Mouse (Mus musculus) ES-Bruce4 (cell line): ENCODE measurements around the gene Copz1. TPM values are rescaled to one million over a fixed set of nuclear protein-coding genes. Genes with fewer than 3 reads are reported as not detected.

Experiments used
- H3K27ac ChIP-seq: 2 replicates; pipeline ENCODE4 v1.5.1; 2012; ENCODE audit warnings: low read length, inconsistent platforms; ENCODE audit not compliant: insufficient read depth
- H3K27me3 ChIP-seq: 2 replicates; pipeline ENCODE4 v1.6.1; 2012; ENCODE audit warnings: mild to moderate bottlenecking, low read length, inconsistent platforms; ENCODE audit not compliant: control insufficient read depth, poor library complexity, insufficient read depth, severe bottlenecking
- H3K36me3 ChIP-seq: 2 replicates; pipeline ENCODE4 v1.6.1; 2012; ENCODE audit warnings: inconsistent platforms, mild to moderate bottlenecking, low read length, moderate library complexity; ENCODE audit not compliant: control insufficient read depth, poor library complexity, insufficient read depth, severe bottlenecking
- H3K4me1 ChIP-seq: one replicate; pipeline ENCODE4 v1.8.1; 2011; ENCODE audit warnings: low read length; ENCODE audit not compliant: control insufficient read depth, insufficient read depth
- H3K4me3 ChIP-seq: 2 replicates; pipeline ENCODE4 v1.5.1; 2011; ENCODE audit warnings: low read depth, mild to moderate bottlenecking, low read length
- H3K9ac ChIP-seq: 2 replicates; pipeline ENCODE4 v1.6.1; 2012; ENCODE audit warnings: low read depth, mild to moderate bottlenecking, inconsistent platforms; ENCODE audit not compliant: poor library complexity, severe bottlenecking
- H3K9me3 ChIP-seq: replicated peaks from 2 replicates; pipeline ENCODE4 v1.6.1; 2012; ENCODE audit warnings: mild to moderate bottlenecking, low read length, inconsistent platforms; ENCODE audit not compliant: control insufficient read depth, poor library complexity, insufficient read depth, severe bottlenecking
- CTCF ChIP-seq: IDR thresholded peaks from one replicate; pipeline ENCODE4 v1.8.1; 2011; ENCODE audit warnings: low read depth, low read length
- EP300 ChIP-seq: IDR thresholded peaks from 2 replicates; pipeline ENCODE4 v1.6.1; 2011; ENCODE audit warnings: low read depth, low read length; ENCODE audit not compliant: insufficient read depth
- POLR2A ChIP-seq: IDR thresholded peaks from one replicate; pipeline ENCODE4 v1.8.1; 2011; ENCODE audit warnings: low read length; ENCODE audit not compliant: insufficient read depth
- polyA plus RNA-seq: library from polyadenylated mRNA; stranded (reverse); fragments of >200 nt; gene quantifications from 2 replicates; pipeline ENCODE4 v1.2.4, GENCODE M21; 2011; ENCODE audit warnings: low read depth; ENCODE audit not compliant: missing spikeins, insufficient read depth, insufficient read length

Copz1 gene
- polyA plus RNA-seq, 1 experiment, result 140 TPM

DNA sequence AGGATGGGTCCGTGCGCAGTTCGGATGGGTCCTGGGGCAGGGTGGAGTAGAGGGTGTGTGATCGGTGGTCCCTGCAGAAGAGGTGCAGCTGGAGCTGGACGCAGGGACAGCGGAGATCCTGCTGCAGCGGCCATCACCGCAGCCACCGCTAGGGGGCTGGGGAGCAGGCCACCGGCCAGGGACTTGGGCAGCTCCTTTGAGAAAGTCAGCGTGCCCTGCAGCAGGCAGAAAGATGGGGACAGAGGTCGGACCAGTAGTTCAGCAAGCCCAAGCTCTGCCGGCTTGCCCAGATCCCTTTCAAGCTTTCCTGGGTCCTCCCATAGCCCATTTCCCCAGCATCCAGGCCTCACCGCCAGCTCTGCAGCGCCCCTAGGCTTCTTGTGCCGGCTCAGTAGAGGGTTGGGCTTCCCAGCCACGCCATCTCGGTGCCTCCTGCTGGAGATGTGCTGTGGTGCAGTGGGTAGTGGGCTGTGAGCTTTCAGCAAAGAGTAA is 42.5 kb downstream of the Copz1 start:
- H3K36me3 ChIP-seq, result peaks cover 15% of the 10 kb centered on the region
- 0 out of 2 replicates have a peak, but pooled peaks have one; percentile 16 for TF ChIP-seq EP300
- peak; percentile 63 for TF ChIP-seq CTCF
- no peak for TF ChIP-seq POLR2A
- peaks cover 2% of the 10 kb centered on the region for H3K4me1 ChIP-seq
- no peak overlapping the region for H3K4me3 ChIP-seq
- H3K27ac ChIP-seq, result no peak overlapping the region
- H3K27me3 ChIP-seq, result no peaks in the 10 kb centered on the region
- peak overlapping the region; percentile 50; the same call in 1 of the 2 replicates for H3K9ac ChIP-seq
- H3K9me3 ChIP-seq, result no peaks in the 10 kb centered on the region

DNA sequence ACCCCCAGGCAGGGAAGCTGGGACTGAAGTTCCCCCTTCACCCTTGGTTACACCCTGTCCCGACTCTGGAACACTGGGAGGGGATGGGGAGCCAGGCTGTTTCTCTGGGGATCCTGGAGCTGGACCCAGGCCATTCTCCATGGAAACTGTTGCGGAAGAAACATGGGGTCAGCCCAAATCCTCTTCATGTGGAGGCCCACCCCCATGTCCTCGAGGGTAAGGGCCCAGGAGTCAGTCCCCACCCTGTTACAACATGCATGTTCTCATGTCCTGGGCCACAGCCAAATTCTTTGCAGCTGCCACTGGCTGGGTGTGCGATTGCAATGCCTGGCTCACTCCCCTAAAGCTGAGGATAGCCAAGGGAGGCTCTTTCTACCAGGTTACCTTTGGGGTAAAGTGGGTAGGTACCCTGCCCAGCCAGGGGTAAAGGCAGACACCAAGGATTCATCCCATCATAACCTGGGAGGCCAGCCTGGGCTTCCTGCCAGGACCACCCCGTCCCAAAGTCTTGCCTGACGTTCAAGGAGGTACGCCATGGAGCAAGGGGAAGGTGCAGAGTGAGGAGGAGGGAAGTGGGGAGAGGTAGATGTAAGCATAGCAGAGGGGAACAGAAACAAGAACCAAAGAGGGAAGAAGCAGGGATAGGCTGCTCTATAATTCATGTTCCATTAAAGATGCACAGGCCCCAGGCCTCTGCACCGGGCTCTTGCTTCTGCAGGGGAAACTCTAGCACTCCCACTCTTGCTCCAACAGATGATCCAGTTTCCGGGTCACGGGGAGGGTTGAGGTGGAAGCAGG is 43.7 kb downstream of the Copz1 start:
- Histone ChIP-seq H3K36me3 (peaks cover 15% of the 10 kb centered on the region), H3K4me1 (peaks cover 2% of the 10 kb centered on the region), H3K27ac (no peak overlapping the region), H3K27me3 (no peaks in the 10 kb centered on the region), H3K9me3 (no peaks in the 10 kb centered on the region), H3K4me3 (no peak overlapping the region), H3K9ac (no peak overlapping the region)
- no peak for TF ChIP-seq CTCF
- no peak for TF ChIP-seq POLR2A
- TF ChIP-seq EP300, result no peak

DNA sequence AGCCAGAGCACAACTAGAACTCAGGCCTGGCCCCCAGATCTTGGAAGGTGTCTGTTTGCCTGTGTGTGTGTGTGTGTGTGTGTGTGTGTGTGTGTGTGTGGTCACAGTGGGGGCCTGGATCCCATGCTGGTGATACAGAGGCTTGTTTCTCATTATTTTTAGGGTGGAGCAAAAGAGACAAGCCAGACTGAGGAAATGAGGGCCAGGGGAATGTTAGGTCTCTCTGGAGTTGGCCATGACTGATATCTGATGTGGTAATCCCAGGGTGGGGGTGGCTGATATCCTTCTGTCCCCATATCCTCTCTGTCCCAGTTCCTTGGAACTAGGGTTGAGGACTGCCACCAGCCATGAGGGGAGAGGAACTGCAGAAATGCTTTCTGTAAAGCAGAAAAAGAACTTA is 44.6 kb downstream of the Copz1 start:
- TF ChIP-seq CTCF (no peak), POLR2A (no peak)
- no peak overlapping the region for H3K27ac ChIP-seq
- H3K4me3 ChIP-seq, result no peak overlapping the region
- peaks cover 2% of the 10 kb centered on the region for H3K4me1 ChIP-seq
- peaks cover 18% of the 10 kb centered on the region for H3K36me3 ChIP-seq
- no peak overlapping the region for H3K9ac ChIP-seq
- no peaks in the 10 kb centered on the region for H3K9me3 ChIP-seq
- no peaks in the 10 kb centered on the region for H3K27me3 ChIP-seq

DNA sequence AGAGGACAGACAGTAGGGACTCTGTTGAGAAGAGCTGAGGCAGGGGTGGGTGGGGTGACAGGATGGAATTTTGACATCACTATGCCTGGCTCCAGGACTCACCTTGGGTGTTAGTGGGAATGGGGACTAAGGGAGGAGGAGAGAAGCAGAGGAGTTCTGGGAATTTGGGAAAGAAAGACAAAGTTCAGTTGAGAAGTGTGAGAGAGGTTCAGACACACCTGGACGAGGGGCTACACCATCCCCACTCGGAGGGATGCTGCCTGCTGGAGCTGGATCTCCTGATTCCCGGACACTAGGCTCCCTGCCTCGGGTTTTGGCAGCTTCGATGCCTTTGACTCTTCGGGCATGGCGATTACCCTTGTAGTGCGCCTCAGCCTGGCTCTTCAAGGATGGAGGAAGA is 45.2 kb downstream of the Copz1 start:
- Histone ChIP-seq H3K4me1 (peaks cover 7% of the 10 kb centered on the region), H3K9ac (no peak overlapping the region)
- TF ChIP-seq EP300, result no peak

DNA sequence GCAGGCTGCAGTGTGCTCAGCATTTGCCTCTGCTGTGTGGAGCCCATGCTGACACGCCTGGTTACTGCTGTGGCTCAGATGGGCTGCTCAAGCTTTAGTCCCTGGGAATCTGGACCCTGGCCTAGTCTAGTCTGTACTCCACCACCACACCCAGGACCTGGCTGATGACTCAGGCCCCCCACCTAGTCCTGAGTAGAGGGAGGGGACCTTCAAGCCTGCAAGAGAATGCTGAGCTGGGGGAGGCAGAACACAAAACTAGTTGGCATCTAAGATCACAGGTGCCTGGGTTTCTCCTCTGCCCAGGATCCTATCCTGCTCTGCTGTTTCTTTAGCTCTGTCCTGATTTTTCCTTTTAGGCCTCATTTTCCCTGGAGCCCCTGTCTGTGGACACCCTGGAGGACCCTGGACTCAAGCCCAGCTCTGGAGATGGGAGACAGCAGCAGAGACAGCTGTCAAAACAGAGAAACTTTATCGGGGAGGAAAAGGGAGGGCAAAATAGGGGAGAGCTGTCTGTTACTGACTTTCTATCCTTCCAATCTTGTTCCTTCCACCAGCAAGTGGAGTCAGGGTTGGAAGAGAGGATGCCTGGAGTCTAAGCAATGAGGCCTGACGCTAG is 45.8 kb downstream of the Copz1 start:
- Histone ChIP-seq H3K4me1 (peaks cover 7% of the 10 kb centered on the region), H3K9ac (no peak overlapping the region), H3K9me3 (no peaks in the 10 kb centered on the region), H3K4me3 (no peak overlapping the region), H3K27me3 (no peaks in the 10 kb centered on the region), H3K36me3 (peaks cover 18% of the 10 kb centered on the region), H3K27ac (no peak overlapping the region)
- TF ChIP-seq CTCF (no peak), EP300 (no peak), POLR2A (no peak)

More for the DNA sequence above, 45.2 kb downstream of the Copz1 start:
- H3K36me3 ChIP-seq, result peaks cover 18% of the 10 kb centered on the region
- no peaks in the 10 kb centered on the region for H3K27me3 ChIP-seq
- no peaks in the 10 kb centered on the region for H3K9me3 ChIP-seq
- H3K4me3 ChIP-seq, result no peak overlapping the region
- no peak overlapping the region for H3K27ac ChIP-seq

DNA sequence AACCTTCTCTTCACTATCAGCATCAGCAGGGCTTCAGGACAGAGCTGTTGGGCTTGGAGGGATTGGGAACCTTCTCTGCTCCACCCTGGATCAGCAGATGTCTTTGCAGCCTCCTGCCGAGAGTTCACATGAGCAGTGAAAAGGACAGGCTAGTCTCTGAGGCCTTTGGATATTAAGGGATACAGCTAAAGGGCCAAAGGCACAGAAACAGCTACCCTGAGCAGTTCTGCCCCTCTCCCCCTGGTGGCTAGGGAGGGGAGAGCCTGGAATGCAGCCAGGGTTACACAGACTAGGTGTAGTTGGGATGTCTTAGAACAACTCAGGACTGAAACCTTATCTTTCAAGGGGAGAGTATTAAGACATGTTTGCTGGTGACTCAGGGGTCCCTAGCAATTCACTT is 48.6 kb downstream of the Copz1 start:
- TF ChIP-seq POLR2A (no peak), CTCF (peak; percentile 64)
- no peak overlapping the region for H3K9ac ChIP-seq
- H3K4me3 ChIP-seq, result no peak overlapping the region
- H3K9me3 ChIP-seq, result no peaks in the 10 kb centered on the region
- peaks cover 7% of the 10 kb centered on the region for H3K4me1 ChIP-seq
- H3K27ac ChIP-seq, result no peak overlapping the region
- no peaks in the 10 kb centered on the region for H3K27me3 ChIP-seq
- peaks cover 16% of the 10 kb centered on the region for H3K36me3 ChIP-seq
